Mouse (Mus musculus): ENCODE measurements around the gene Uso1. TPM values are rescaled to one million over a fixed set of nuclear protein-coding genes. Genes with fewer than 3 reads are reported as not detected.
"Not testable (repeated sequence)": the region's sequence is repeated elsewhere in the genome, so short reads cannot be mapped to it uniquely, and the experiment has no call there.

Gene Uso1
- polyA plus RNA-seq, 1 experiment from 2014 or later: 44.7 TPM

DNA sequence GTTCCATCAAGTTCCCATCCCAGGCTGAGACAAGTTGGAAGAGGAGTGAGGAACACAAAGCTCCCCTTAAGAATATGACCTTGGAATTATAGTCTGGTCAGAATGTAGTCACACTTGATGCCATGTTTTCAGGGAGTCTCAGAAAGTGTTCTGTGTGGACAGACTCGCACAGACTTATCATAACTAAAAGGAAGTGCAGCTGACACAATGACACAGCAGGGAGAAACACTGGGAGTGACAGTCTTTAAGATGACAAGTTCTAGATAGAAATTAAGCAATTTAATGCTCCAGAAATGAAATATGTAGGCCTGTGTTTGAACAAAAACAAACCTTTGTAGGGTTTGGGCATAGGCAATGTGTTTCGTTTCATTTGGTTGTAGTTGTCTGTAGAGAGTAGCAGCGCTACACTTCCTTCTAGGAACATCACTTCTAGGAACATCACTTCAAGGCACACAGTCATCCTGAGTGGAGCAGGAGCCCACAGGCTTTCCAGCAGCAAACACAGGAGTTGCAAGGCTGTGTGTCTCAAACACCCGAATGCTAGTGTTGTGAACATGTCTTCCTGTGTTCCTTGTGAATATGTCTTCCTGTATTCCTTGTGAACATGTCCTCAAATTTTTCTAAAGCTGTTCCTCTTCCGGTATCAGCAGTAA lies 11.7 kb downstream of the Uso1 start:
- WGBS: 95% methylated on average over 5 of the region's 5 CpGs
- Histone ChIP-seq H3K27me3 (ENCODE audit: low read depth, poor library complexity, severe bottlenecking) (no peaks in the 10 kb centered on the region), H3K4me3 (no peak overlapping the region), H3K4me1 (no peaks in the 10 kb centered on the region), H3K36me3 (peaks cover 29% of the 10 kb centered on the region), H3K9me3 (replicated peaks) (no peaks in the 10 kb centered on the region), H3K27ac (no peak overlapping the region)
- no peak for DNase-seq (ENCODE audit: low spot score)

DNA sequence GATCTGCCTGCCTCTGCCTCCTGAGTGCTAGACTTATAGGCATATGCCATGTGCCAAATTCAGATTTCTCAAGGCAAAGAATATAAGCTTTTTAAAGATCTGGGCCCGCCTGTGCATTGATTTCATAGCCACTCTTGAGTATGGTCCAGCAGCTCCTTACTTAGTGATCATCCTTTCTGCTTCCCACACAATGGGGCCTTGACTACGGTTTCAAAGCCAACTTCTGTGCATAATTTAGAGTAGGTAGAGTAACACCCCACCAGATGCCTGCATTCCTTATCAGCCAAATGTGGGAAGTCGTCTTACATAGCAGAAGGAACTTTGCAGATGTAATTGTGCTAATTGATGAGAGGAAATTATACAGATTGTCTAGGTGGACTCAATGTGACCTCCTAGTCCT lies 17.1 kb downstream of the Uso1 start:
- no peak for DNase-seq (ENCODE audit: low spot score)
- H3K27me3 ChIP-seq (ENCODE audit: low read depth, poor library complexity, severe bottlenecking): no peaks in the 10 kb centered on the region
- H3K27ac ChIP-seq: no peak overlapping the region
- H3K4me1 ChIP-seq: no peaks in the 10 kb centered on the region
- H3K9me3 ChIP-seq (replicated peaks): no peaks in the 10 kb centered on the region
- 85% methylated on average over 3 of the region's 3 CpGs for WGBS
- peaks cover 65% of the 10 kb centered on the region for H3K36me3 ChIP-seq
- no peak overlapping the region for H3K4me3 ChIP-seq

GRCm38 (mm10) chr5:92165976-92166375 lies 28.2 kb downstream of the Uso1 start:
- no peak for DNase-seq (ENCODE audit: low spot score)
- Histone ChIP-seq H3K27me3 (ENCODE audit: low read depth, poor library complexity, severe bottlenecking) (no peaks in the 10 kb centered on the region), H3K4me3 (no peak overlapping the region), H3K4me1 (no peaks in the 10 kb centered on the region), H3K9me3 (replicated peaks) (no peaks in the 10 kb centered on the region), H3K36me3 (peaks cover 53% of the 10 kb centered on the region), H3K27ac (no peak overlapping the region)
- WGBS: 91% methylated on average over 6 of the region's 6 CpGs

DNA sequence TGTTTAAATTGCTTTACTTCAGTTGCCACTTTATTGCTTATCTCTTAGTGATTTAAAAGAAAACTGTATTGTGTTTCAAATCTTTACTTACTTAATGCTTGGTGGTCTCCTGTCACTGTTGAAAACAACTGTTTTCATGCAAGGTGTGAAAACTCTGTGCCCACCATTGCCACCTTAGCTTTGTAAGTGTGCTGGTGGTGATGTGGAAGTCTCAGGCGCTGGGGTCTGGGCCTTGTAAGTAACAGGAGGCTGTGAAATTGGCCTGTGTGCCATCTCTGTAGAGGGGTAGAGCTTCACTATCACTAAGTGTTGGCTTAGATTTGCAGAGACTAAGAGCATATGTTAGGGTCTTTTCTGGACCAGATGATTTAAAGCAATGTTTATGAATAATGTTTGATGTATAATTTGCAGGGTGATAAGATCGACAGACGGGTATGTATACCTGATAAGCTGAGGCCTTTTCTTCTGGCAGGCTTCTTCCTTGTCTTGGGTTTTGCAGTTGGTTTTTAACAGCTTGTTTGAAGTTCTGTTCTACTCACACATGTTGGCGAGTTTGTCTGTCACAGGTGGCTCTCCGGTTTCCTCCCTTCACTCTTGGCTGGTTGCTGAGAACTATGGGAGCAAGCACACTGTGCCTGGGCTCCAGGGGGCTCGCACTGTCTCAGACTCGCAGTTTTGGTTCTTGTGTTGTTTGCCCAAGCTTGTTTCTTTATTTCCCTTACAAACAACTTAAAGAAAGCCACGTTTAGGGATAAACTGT lies 45.5 kb downstream of the Uso1 start:
- Histone ChIP-seq H3K36me3 (peaks cover 81% of the 10 kb centered on the region), H3K27me3 (ENCODE audit: low read depth, poor library complexity, severe bottlenecking) (no peaks in the 10 kb centered on the region), H3K4me1 (no peaks in the 10 kb centered on the region), H3K4me3 (no peak overlapping the region), H3K27ac (no peak overlapping the region), H3K9me3 (replicated peaks) (no peaks in the 10 kb centered on the region)
- no peak for DNase-seq (ENCODE audit: low spot score)
- WGBS: 89% methylated on average over 8 of the region's 8 CpGs

- WGBS: 96% methylated on average over 7 of the region's 7 CpGs
- Histone ChIP-seq H3K4me1 (no peaks in the 10 kb centered on the region), H3K4me3 (no peak overlapping the region), H3K27ac (no peak overlapping the region), H3K9me3 (replicated peaks) (no peaks in the 10 kb centered on the region), H3K27me3 (ENCODE audit: low read depth, poor library complexity, severe bottlenecking) (no peaks in the 10 kb centered on the region), H3K36me3 (peaks cover 84% of the 10 kb centered on the region)
- no peak for DNase-seq (ENCODE audit: low spot score)
Measured at GRCm38 (mm10) chr5:92188881-92189483, 51.2 kb downstream of the Uso1 start.

GRCm38 (mm10) chr5:92195716-92196115 lies 58.0 kb downstream of the Uso1 start:
- H3K27me3 ChIP-seq (ENCODE audit: low read depth, poor library complexity, severe bottlenecking); H3K9me3 ChIP-seq (replicated peaks); H3K4me1 ChIP-seq; H3K4me3 ChIP-seq; H3K27ac ChIP-seq; DNase-seq (ENCODE audit: low spot score): not testable (repeated sequence)
- peaks cover 90% of the 10 kb centered on the region for H3K36me3 ChIP-seq
- 56% methylated on average over 2 of the region's 2 CpGs for WGBS

- peaks cover 97% of the 10 kb centered on the region for H3K36me3 ChIP-seq
- H3K9me3 ChIP-seq (replicated peaks): no peaks in the 10 kb centered on the region
- DNase-seq (ENCODE audit: low spot score): no peak
- WGBS: 92% methylated on average over 15 of the region's 15 CpGs
- no peaks in the 10 kb centered on the region for H3K27me3 ChIP-seq (ENCODE audit: low read depth, poor library complexity, severe bottlenecking)
- no peak overlapping the region for H3K27ac ChIP-seq
- no peaks in the 10 kb centered on the region for H3K4me1 ChIP-seq
- H3K4me3 ChIP-seq: no peak overlapping the region
Measured at GRCm38 (mm10) chr5:92196895-92197811, 59.4 kb downstream of the Uso1 start.

- Histone ChIP-seq H3K27me3 (ENCODE audit: low read depth, poor library complexity, severe bottlenecking) (no peaks in the 10 kb centered on the region), H3K4me1 (no peaks in the 10 kb centered on the region), H3K4me3 (no peak overlapping the region), H3K27ac (no peak overlapping the region), H3K36me3 (peaks cover 97% of the 10 kb centered on the region), H3K9me3 (replicated peaks) (no peaks in the 10 kb centered on the region)
- DNase-seq (ENCODE audit: low spot score): no peak
- 84% methylated on average over 8 of the region's 8 CpGs for WGBS
Measured at GRCm38 (mm10) chr5:92198266-92198665, 60.5 kb downstream of the Uso1 start.

DNA sequence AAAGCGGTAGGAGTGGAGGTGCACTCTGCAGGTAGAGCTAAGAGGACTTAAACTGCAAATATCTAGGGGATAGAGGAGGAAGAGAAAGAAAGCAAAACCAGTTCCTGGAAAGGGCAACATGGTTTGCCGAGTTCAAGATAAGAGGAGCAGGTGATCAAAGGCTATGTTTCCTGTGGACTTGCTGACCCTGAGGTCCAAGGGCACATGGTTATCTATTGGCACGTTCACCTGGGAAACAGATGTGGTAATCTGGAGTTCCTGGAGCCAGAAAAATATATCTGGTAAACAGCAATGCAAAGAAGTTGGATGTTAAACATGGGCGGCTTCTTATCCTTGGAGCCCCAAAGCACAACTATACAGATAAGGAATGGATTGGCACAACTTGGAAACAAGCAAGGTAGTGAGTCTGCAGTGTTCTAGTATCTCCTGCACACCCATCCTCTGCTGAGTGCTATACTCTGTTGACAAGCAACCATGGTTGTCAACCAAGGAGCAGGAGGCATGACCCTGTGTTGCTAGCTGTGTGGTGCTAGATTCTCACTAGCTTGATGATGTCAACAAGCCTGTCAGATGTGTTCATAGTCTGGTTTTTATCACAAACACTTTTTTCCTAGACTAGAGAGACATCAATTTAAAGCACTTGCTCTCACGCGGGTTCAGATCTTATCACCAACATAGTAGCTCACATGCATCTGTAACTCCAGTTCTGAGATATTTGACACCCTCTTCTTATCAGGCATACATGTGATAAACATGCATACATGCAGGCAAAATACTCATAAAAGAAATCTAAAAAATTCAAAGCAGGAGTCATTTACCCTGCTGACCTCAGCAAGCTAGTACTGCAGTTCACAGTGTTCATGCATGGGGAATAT lies 66.7 kb downstream of the Uso1 start:
- no peaks in the 10 kb centered on the region for H3K27me3 ChIP-seq (ENCODE audit: low read depth, poor library complexity, severe bottlenecking)
- no peak for DNase-seq (ENCODE audit: low spot score)
- no peak overlapping the region for H3K4me3 ChIP-seq
- peaks cover 54% of the 10 kb centered on the region for H3K36me3 ChIP-seq
- H3K4me1 ChIP-seq: no peaks in the 10 kb centered on the region
- no peak overlapping the region for H3K27ac ChIP-seq
- H3K9me3 ChIP-seq (replicated peaks): no peaks in the 10 kb centered on the region
- WGBS: 85% methylated on average over 6 of the region's 6 CpGs

- H3K36me3 ChIP-seq: peaks cover 47% of the 10 kb centered on the region
- WGBS: 94% methylated on average over 7 of the region's 7 CpGs
- H3K9me3 ChIP-seq (replicated peaks): no peaks in the 10 kb centered on the region
- no peaks in the 10 kb centered on the region for H3K27me3 ChIP-seq (ENCODE audit: low read depth, poor library complexity, severe bottlenecking)
- no peak overlapping the region for H3K4me3 ChIP-seq
- no peak for DNase-seq (ENCODE audit: low spot score)
- H3K4me1 ChIP-seq: no peaks in the 10 kb centered on the region
- H3K27ac ChIP-seq: no peak overlapping the region
Measured at GRCm38 (mm10) chr5:92205184-92205583, 67.4 kb downstream of the Uso1 start.

GRCm38 (mm10) chr5:92205706-92206105 lies 68.0 kb downstream of the Uso1 start:
- WGBS: 89% methylated on average over 5 of the region's 5 CpGs
- Histone ChIP-seq H3K4me1 (no peaks in the 10 kb centered on the region), H3K27me3 (ENCODE audit: low read depth, poor library complexity, severe bottlenecking) (no peaks in the 10 kb centered on the region), H3K9me3 (replicated peaks) (no peaks in the 10 kb centered on the region), H3K36me3 (peaks cover 41% of the 10 kb centered on the region), H3K27ac (no peak overlapping the region), H3K4me3 (no peak overlapping the region)
- DNase-seq (ENCODE audit: low spot score): no peak

GRCm38 (mm10) chr5:92206121-92206520 lies 68.4 kb downstream of the Uso1 start:
- H3K4me3 ChIP-seq: no peak overlapping the region
- WGBS: 85% methylated on average over 6 of the region's 6 CpGs
- H3K36me3 ChIP-seq: peaks cover 37% of the 10 kb centered on the region
- no peaks in the 10 kb centered on the region for H3K4me1 ChIP-seq
- H3K9me3 ChIP-seq (replicated peaks): no peaks in the 10 kb centered on the region
- H3K27me3 ChIP-seq (ENCODE audit: low read depth, poor library complexity, severe bottlenecking): no peaks in the 10 kb centered on the region
- DNase-seq (ENCODE audit: low spot score): no peak
- H3K27ac ChIP-seq: no peak overlapping the region
